Mouse (Mus musculus): ENCODE measurements around the gene Tfr2. TPM values are rescaled to one million over a fixed set of nuclear protein-coding genes. Genes with fewer than 3 reads are reported as not detected.

Gene Tfr2
- 0.91 and 1.1 TPM in 2 replicates for polyA plus RNA-seq (2014; fragmentation: Nextera tagmentation; extraction: Ambion mirVana)

- H3K9ac ChIP-seq (replicated peaks; ENCODE audit: low read length), result no peak within 1 kb of the TSS
- 0 out of 2 replicates have a peak within 1 kb of the TSS, but pooled peaks have one; percentile 10 for H3K4me2 ChIP-seq (ENCODE audit: low read depth, low read length)
- H3K36me3 ChIP-seq (replicated peaks; ENCODE audit: control insufficient read depth, insufficient read depth, low read depth, low read length), result no peaks in the 10 kb centered on the region
- WGBS, result 36% methylated on average over 9 of the region's 9 CpGs
- H3K4me1 ChIP-seq (ENCODE audit: control insufficient read depth, insufficient read depth, low read length), result no peaks in the 10 kb centered on the region
- no peaks in the 10 kb centered on the region for H3K27me3 ChIP-seq (ENCODE audit: control insufficient read depth, insufficient read depth, low read length)
- H3K4me3 ChIP-seq (ENCODE audit: low read depth, low read length), result no peak within 1 kb of the TSS
- H3K9me3 ChIP-seq (replicated peaks; ENCODE audit: control insufficient read depth, low read length), result no peaks in the 10 kb centered on the region
- DNase-seq (ENCODE audit: low spot score), result no peak
- ATAC-seq (replicated peaks; ENCODE audit: insufficient number of reproducible peaks, low FRiP score, low TSS enrichment, low read depth), result no peak
- H3K27ac ChIP-seq (replicated peaks; ENCODE audit: low read depth, low read length), result no peak within 1 kb of the TSS
Measured at GRCm38 (mm10) chr5:137569665-137570064, at the start of gene Tfr2. Gene Tfr2, plus strand, starts transcription at chr5:137569840.

- Histone ChIP-seq H3K9me3 (replicated peaks; ENCODE audit: control insufficient read depth, low read length) (no peaks in the 10 kb centered on the region), H3K4me3 (ENCODE audit: low read depth, low read length) (no peak overlapping the region), H3K4me2 (ENCODE audit: low read depth, low read length) (no peak overlapping the region), H3K27ac (replicated peaks; ENCODE audit: low read depth, low read length) (no peak overlapping the region), H3K4me1 (ENCODE audit: control insufficient read depth, insufficient read depth, low read length) (no peaks in the 10 kb centered on the region), H3K9ac (replicated peaks; ENCODE audit: low read length) (no peak overlapping the region), H3K27me3 (ENCODE audit: control insufficient read depth, insufficient read depth, low read length) (no peaks in the 10 kb centered on the region), H3K36me3 (replicated peaks; ENCODE audit: control insufficient read depth, insufficient read depth, low read depth, low read length) (peaks cover 50% of the 10 kb centered on the region)
- ATAC-seq (replicated peaks; ENCODE audit: insufficient number of reproducible peaks, low FRiP score, low TSS enrichment, low read depth) (no peak), DNase-seq (ENCODE audit: low spot score) (no peak)
- WGBS, result 84% methylated on average over 9 of the region's 9 CpGs
Measured at GRCm38 (mm10) chr5:137521861-137522260, 47.8 kb upstream of the Tfr2 start.

- Histone ChIP-seq H3K36me3 (replicated peaks; ENCODE audit: control insufficient read depth, insufficient read depth, low read depth, low read length) (peaks cover 50% of the 10 kb centered on the region), H3K9ac (replicated peaks; ENCODE audit: low read length) (no peak overlapping the region), H3K27ac (replicated peaks; ENCODE audit: low read depth, low read length) (no peak overlapping the region), H3K4me1 (ENCODE audit: control insufficient read depth, insufficient read depth, low read length) (no peaks in the 10 kb centered on the region), H3K4me3 (ENCODE audit: low read depth, low read length) (no peak overlapping the region), H3K9me3 (replicated peaks; ENCODE audit: control insufficient read depth, low read length) (no peaks in the 10 kb centered on the region), H3K4me2 (ENCODE audit: low read depth, low read length) (no peak overlapping the region), H3K27me3 (ENCODE audit: control insufficient read depth, insufficient read depth, low read length) (no peaks in the 10 kb centered on the region)
- 70% methylated on average over 11 of the region's 11 CpGs for WGBS
- DNase-seq (ENCODE audit: low spot score), result no peak
- no peak for ATAC-seq (replicated peaks; ENCODE audit: insufficient number of reproducible peaks, low FRiP score, low TSS enrichment, low read depth)
Measured at GRCm38 (mm10) chr5:137522711-137523110, 46.9 kb upstream of the Tfr2 start.

- Histone ChIP-seq H3K4me3 (ENCODE audit: low read depth, low read length) (no peak overlapping the region), H3K27ac (replicated peaks; ENCODE audit: low read depth, low read length) (no peak overlapping the region), H3K4me1 (ENCODE audit: control insufficient read depth, insufficient read depth, low read length) (no peaks in the 10 kb centered on the region), H3K27me3 (ENCODE audit: control insufficient read depth, insufficient read depth, low read length) (no peaks in the 10 kb centered on the region), H3K9me3 (replicated peaks; ENCODE audit: control insufficient read depth, low read length) (no peaks in the 10 kb centered on the region), H3K4me2 (ENCODE audit: low read depth, low read length) (no peak overlapping the region), H3K36me3 (replicated peaks; ENCODE audit: control insufficient read depth, insufficient read depth, low read depth, low read length) (peaks cover 55% of the 10 kb centered on the region), H3K9ac (replicated peaks; ENCODE audit: low read length) (no peak overlapping the region)
- ATAC-seq (replicated peaks; ENCODE audit: insufficient number of reproducible peaks, low FRiP score, low TSS enrichment, low read depth), result no peak
- 81% methylated on average over 25 of the region's 25 CpGs for WGBS
- DNase-seq (ENCODE audit: low spot score), result no peak
Measured at GRCm38 (mm10) chr5:137523396-137524250, 46.0 kb upstream of the Tfr2 start.

GRCm38 (mm10) chr5:137524251-137524515, 45.5 kb upstream of the Tfr2 start:
- WGBS, result 86% methylated on average over 8 of the region's 8 CpGs
- ATAC-seq (replicated peaks; ENCODE audit: insufficient number of reproducible peaks, low FRiP score, low TSS enrichment, low read depth) (no peak), DNase-seq (ENCODE audit: low spot score) (no peak)
- Histone ChIP-seq H3K27ac (replicated peaks; ENCODE audit: low read depth, low read length) (no peak overlapping the region), H3K36me3 (replicated peaks; ENCODE audit: control insufficient read depth, insufficient read depth, low read depth, low read length) (peaks cover 58% of the 10 kb centered on the region), H3K4me3 (ENCODE audit: low read depth, low read length) (no peak overlapping the region), H3K9me3 (replicated peaks; ENCODE audit: control insufficient read depth, low read length) (no peaks in the 10 kb centered on the region), H3K4me2 (ENCODE audit: low read depth, low read length) (no peak overlapping the region), H3K9ac (replicated peaks; ENCODE audit: low read length) (no peak overlapping the region), H3K4me1 (ENCODE audit: control insufficient read depth, insufficient read depth, low read length) (no peaks in the 10 kb centered on the region), H3K27me3 (ENCODE audit: control insufficient read depth, insufficient read depth, low read length) (no peaks in the 10 kb centered on the region)

GRCm38 (mm10) chr5:137524671-137525070, 45.0 kb upstream of the Tfr2 start:
- no peak overlapping the region for H3K27ac ChIP-seq (replicated peaks; ENCODE audit: low read depth, low read length)
- 92% methylated on average over 13 of the region's 13 CpGs for WGBS

GRCm38 (mm10) chr5:137525511-137525910, 44.1 kb upstream of the Tfr2 start:
- H3K27ac ChIP-seq (replicated peaks; ENCODE audit: low read depth, low read length), result no peak overlapping the region
- H3K4me1 ChIP-seq (ENCODE audit: control insufficient read depth, insufficient read depth, low read length), result peaks cover 1% of the 10 kb centered on the region; the same call in 1 of the 2 replicates
- DNase-seq (ENCODE audit: low spot score) (no peak), ATAC-seq (replicated peaks; ENCODE audit: insufficient number of reproducible peaks, low FRiP score, low TSS enrichment, low read depth) (no peak)
- H3K4me3 ChIP-seq (ENCODE audit: low read depth, low read length), result no peak overlapping the region
- H3K36me3 ChIP-seq (replicated peaks; ENCODE audit: control insufficient read depth, insufficient read depth, low read depth, low read length), result peaks cover 55% of the 10 kb centered on the region
- H3K9me3 ChIP-seq (replicated peaks; ENCODE audit: control insufficient read depth, low read length), result no peaks in the 10 kb centered on the region
- H3K9ac ChIP-seq (replicated peaks; ENCODE audit: low read length), result no peak overlapping the region
- H3K27me3 ChIP-seq (ENCODE audit: control insufficient read depth, insufficient read depth, low read length), result no peaks in the 10 kb centered on the region
- 83% methylated on average over 16 of the region's 16 CpGs for WGBS
- no peak overlapping the region for H3K4me2 ChIP-seq (ENCODE audit: low read depth, low read length)

More at GRCm38 (mm10) chr5:137524671-137525070, 45.0 kb upstream of the Tfr2 start:
- no peak for ATAC-seq (replicated peaks; ENCODE audit: insufficient number of reproducible peaks, low FRiP score, low TSS enrichment, low read depth)
- H3K36me3 ChIP-seq (replicated peaks; ENCODE audit: control insufficient read depth, insufficient read depth, low read depth, low read length), result peaks cover 60% of the 10 kb centered on the region
- DNase-seq (ENCODE audit: low spot score), result no peak
- no peaks in the 10 kb centered on the region for H3K4me1 ChIP-seq (ENCODE audit: control insufficient read depth, insufficient read depth, low read length)
- no peak overlapping the region for H3K4me2 ChIP-seq (ENCODE audit: low read depth, low read length)
- no peak overlapping the region for H3K9ac ChIP-seq (replicated peaks; ENCODE audit: low read length)
- no peak overlapping the region for H3K4me3 ChIP-seq (ENCODE audit: low read depth, low read length)
- H3K9me3 ChIP-seq (replicated peaks; ENCODE audit: control insufficient read depth, low read length), result no peaks in the 10 kb centered on the region
- no peaks in the 10 kb centered on the region for H3K27me3 ChIP-seq (ENCODE audit: control insufficient read depth, insufficient read depth, low read length)

- H3K4me1 ChIP-seq (ENCODE audit: control insufficient read depth, insufficient read depth, low read length), result peaks cover 3% of the 10 kb centered on the region; the same call in 1 of the 2 replicates
- H3K27me3 ChIP-seq (ENCODE audit: control insufficient read depth, insufficient read depth, low read length), result no peaks in the 10 kb centered on the region
- ATAC-seq (replicated peaks; ENCODE audit: insufficient number of reproducible peaks, low FRiP score, low TSS enrichment, low read depth) (no peak), DNase-seq (ENCODE audit: low spot score) (no peak)
- H3K27ac ChIP-seq (replicated peaks; ENCODE audit: low read depth, low read length), result no peak overlapping the region
- no peak overlapping the region for H3K4me2 ChIP-seq (ENCODE audit: low read depth, low read length)
- no peaks in the 10 kb centered on the region for H3K9me3 ChIP-seq (replicated peaks; ENCODE audit: control insufficient read depth, low read length)
- no peak overlapping the region for H3K9ac ChIP-seq (replicated peaks; ENCODE audit: low read length)
- peaks cover 48% of the 10 kb centered on the region for H3K36me3 ChIP-seq (replicated peaks; ENCODE audit: control insufficient read depth, insufficient read depth, low read depth, low read length)
- no peak overlapping the region for H3K4me3 ChIP-seq (ENCODE audit: low read depth, low read length)
- 58% methylated on average over 16 of the region's 16 CpGs for WGBS
Measured at GRCm38 (mm10) chr5:137526192-137526936, 43.3 kb upstream of the Tfr2 start.

Data from embryonic facial prominence, embryonic 11.5 days (tissue).